Mouse (Mus musculus): ENCODE results near the gene Manea.
"Not testable (repeated sequence)": the region's sequence is repeated elsewhere in the genome, so short reads cannot be mapped to it uniquely, and the experiment has no call there.

Gene Manea

GRCm38 (mm10) chr4:26346443-26347106 is at the start of gene Manea:
Manea (minus strand) TSS chr4:26346891.
- DNase-seq (ENCODE audit: low read depth), result peak; percentile 66

- DNase-seq (ENCODE audit: low read depth), result no peak
Measured at GRCm38 (mm10) chr4:26354616-26355015, 7.9 kb upstream of the Manea start.

GRCm38 (mm10) chr4:26353643-26354231 is 7.0 kb upstream of the Manea start:
- DNase-seq (ENCODE audit: low read depth), result no peak

- no peak for DNase-seq (ENCODE audit: low read depth)
Measured at GRCm38 (mm10) chr4:26347239-26347638, 548 bp upstream of the Manea start.

- DNase-seq (ENCODE audit: low read depth), result no peak
Measured at GRCm38 (mm10) chr4:26345741-26346442, 799 bp downstream of the Manea start.

GRCm38 (mm10) chr4:26345080-26345479 is 1.6 kb downstream of the Manea start:
- DNase-seq (ENCODE audit: low read depth), result no peak

GRCm38 (mm10) chr4:26342346-26342745 is 4.3 kb downstream of the Manea start:
- no peak for DNase-seq (ENCODE audit: low read depth)

GRCm38 (mm10) chr4:26338604-26339003 is 8.1 kb downstream of the Manea start:
- DNase-seq (ENCODE audit: low read depth), result no peak

- no peak for DNase-seq (ENCODE audit: low read depth)
Measured at GRCm38 (mm10) chr4:26336563-26336962, 10.1 kb downstream of the Manea start.

GRCm38 (mm10) chr4:26304731-26305130 is 42.0 kb downstream of the Manea start:
- not testable (repeated sequence) for DNase-seq (ENCODE audit: low read depth)

GRCm38 (mm10) chr4:26277112-26277716 is 69.5 kb downstream of the Manea start:
- no peak for DNase-seq (ENCODE audit: low read depth)

GRCm38 (mm10) chr4:26276264-26276663 is 70.4 kb downstream of the Manea start:
- DNase-seq (ENCODE audit: low read depth), result no peak

GRCm38 (mm10) chr4:26275769-26276168 is 70.9 kb downstream of the Manea start:
- no peak for DNase-seq (ENCODE audit: low read depth)
